Mouse (Mus musculus) monocyte, adult 2 months (primary cell): Measurements from ENCODE around the gene Fbxw2.
"Not testable (repeated sequence)": the region's sequence is repeated elsewhere in the genome, so short reads cannot be mapped to it uniquely, and the experiment has no call there.

Source experiments
- DNase-seq, 2 experiments: peaks; one replicate each; pipeline ENCODE4 v3.0.0; 2022; ENCODE audit warnings: low spot score in 2 of 2, low read depth in 1 of 2

Gene Fbxw2

GRCm38 (mm10) chr2:34812706-34813105 is 13.4 kb downstream of the Fbxw2 start:
- no peak for DNase-seq

DNA sequence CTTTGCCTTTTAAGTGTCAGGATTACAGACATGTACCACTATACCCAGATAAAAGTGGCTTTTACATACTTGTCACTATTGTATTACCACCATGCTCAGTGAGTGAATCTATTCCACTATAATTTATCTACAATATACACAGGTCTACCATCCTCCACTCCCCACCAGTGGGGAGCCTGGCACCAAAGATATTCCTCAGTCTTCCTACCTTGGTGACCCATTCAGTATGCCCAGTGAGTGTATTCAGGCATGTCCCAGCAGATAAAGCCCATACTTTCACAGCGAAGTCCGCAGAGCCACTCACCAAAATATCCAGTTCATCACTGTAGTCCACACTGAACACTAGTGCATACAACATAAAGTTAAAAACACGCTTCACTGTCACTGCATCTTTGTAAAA is 15.3 kb downstream of the Fbxw2 start:
- DNase-seq, result no peak

GRCm38 (mm10) chr2:34809568-34809967 is 16.5 kb downstream of the Fbxw2 start:
- no peak for DNase-seq

DNA sequence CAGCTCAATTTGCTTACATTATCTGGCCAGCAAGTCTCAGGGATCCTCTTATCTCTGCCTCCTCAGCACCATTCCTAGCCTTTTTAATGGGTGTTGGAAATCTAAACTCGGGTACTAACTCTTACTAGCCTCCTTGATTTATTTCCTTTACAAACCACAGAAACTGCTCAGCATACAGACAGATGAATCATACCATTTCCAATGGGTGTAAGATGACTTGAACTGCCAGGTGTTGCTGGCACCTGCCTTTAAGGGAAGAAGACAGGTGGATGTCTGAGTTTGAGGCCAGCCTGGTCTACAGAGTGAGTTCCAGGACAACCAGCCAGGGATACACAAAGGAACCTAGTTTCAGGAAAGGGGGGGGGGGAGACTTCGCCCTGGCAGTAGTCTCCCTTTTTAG is 18.1 kb downstream of the Fbxw2 start:
- DNase-seq, result no peak

GRCm38 (mm10) chr2:34805364-34805950 is 20.7 kb downstream of the Fbxw2 start:
- no peak for DNase-seq

DNA sequence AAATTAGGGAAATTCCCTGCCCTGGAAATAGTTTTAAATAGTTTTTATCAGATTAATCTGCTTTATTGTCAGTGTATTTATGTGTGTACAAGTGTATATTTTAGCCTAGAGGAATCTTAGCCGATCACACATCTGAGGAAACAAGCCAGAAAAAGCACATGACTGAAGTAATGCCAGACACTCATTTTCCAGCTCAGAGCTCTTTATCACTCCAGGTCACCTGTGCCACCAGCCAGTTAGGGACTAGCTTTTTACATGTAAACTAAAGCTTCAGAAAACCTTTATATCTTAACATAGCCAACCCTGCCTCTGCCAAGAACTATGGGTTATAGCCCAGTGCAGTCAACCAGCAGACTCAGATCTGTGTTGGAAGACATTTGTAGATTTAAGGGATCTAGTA is 21.3 kb downstream of the Fbxw2 start:
- DNase-seq, result no peak

DNA sequence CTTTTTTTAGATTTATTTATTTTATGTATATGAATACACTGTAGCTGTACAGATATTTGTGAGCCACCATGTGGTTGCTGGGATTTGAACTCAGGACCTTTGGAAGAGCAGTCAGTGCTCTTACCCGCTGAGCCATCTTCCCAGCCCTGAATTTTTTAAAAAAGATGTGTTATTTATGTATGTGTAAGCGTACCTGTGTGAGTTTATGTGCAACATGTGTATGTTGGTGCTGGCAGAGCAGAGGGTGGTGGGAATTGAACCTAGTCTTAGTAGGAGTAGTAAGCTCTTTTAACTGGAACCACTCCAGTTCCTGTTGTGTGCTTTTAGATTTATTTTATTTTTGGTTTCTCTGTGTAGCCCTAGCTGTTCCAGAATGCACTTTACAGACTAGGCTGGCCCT is 21.9 kb downstream of the Fbxw2 start:
- DNase-seq, result no peak

DNA sequence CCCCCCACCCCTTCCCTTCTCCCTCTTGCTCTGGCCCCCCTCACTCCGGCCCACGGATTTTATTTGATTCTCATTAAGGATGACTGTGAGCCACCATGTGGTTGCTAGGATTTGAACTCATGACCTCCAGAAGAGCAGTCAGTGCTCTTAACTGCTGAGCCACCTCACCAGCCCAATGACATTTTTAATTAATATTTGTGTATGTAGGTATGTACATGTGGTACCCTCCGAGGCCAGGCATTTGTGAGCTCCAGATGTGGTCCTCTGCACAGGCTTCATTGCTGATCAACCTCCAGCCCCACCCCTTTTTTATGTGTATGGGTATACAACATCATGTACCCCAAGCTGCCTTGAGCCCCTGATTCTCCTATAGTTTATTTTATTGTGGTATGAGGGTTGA is 22.4 kb downstream of the Fbxw2 start:
- no peak for DNase-seq

DNA sequence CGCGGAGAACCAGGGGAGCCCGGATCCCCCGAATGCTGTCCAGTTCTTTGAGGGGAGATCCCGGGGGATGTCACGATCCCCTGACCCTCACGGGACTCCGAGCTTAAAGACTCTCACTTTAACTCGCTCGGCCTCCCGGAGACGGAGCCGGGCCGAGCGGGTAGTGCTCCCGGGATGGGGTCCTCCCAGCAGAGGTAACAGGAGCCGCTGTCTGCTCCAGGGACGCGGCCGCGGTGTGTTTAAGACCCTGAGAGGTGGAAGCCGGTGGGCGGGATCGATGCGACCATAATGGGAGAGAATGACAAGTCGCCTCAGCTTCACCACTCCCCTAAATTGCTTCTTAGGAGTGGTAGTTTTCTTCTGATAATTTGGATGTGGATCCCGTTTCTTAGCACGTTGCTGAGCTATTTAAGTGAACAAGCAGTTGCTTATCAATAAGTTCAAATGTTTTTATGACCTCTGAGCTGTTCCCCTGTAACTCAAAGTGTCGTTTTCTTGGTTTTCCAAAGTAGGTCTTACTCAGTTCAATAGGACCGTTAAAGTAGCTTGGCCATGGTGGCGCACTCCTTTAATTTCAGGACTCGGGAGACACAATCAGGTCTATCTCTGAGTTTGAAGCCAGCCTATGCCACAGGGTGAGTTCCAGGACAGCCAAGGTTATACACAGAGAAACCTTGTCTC is 23.4 kb downstream of the Fbxw2 start:
- DNase-seq, result peak in 1 of 2 experiments; percentile 29

DNA sequence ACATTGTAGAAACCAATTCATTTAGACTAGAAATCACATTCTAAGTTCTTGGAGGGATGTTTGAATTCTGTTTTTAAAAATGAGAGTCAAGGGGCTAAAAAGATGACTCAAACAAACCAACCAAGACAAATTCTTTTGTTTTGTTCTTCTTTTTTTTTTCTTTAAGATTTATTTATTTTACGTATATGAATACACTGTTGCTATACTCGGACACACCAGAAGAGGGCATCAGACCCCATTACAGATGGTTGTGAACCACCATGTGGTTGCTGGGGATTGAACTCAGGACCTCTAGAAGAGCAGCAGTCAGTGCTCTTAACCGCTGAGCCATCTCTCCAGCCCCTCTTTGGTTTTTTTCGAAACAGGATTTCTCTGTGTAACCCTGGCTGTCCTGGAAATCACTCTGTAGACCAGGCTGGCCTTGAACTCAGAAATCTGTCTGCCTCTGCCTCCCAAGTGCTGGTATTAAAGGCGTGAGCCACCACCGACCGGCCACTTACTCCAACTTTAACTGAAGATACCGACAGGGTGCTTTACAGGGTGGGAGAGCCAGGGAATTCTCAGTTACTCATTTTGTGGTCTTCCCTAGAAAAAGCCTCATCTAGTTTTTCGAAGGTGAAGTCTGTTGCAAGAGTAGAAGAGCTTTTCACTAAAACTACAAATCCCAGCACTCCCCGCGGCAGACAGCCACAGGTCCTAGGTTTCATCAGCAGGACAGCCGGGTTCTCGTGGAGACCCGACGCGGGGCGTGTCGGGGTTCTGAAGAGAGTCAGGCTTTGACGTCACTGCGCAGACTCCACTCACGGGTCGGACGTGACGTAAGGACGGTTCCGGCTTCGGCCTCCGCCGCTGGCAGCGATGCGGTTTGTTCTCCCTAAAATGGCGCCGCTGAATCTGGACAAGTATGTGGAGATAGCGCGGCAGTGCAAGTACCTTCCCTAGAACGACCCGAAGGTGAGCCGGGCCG is 24.3 kb downstream of the Fbxw2 start:
- DNase-seq, result peak; percentile 94

- no peak for DNase-seq
Observed at GRCm38 (mm10) chr2:34800371-34800770, 25.7 kb downstream of the Fbxw2 start.

DNA sequence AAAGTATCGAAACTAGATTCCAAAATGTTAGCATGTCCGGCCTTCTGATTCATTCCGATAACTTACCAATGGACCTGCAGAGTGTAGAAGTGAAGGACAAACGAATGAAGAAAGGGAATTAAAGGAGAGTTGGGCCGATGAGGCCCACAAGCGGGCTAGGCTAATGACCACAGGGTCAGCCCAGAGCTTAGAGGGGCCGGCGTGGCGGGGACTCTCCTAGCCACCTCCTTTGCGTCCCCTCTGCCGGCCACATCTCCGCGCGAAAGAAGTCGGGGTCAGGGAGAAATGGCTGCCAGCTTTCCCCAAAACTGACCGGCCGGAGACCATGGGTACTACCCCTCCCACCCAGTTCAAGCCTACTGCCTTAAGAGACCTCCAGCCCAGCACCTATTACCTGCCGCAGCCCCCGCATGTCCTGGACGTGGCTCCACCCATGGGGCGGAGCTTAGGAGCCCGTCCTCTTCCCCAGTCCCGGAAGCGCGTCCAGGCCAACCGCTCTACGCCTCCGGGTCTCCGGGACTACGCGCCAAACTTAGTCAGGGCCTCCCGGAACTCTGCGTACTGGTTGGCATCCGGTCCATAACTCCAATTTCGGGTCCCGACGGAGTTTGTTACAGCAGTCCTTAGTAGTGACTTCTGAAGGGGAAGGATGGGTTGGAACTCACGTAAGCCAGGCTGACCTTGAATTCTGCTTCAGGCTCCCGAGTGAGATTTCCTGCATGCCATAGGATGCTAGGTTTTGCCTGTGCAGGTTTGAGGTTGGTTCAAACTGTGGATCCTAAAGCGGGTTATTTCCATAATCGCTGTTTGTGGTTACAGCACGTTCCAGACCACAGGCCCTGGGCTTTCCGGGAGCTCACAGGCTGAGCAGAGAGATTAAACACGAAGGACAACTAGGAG is 26.5 kb downstream of the Fbxw2 start, which contains the start of gene Rabepk:
Gene Rabepk, minus strand, starts transcription at position 556 of the 900 bp plus-strand sequence.
- DNase-seq, result peak; percentile 33 to 43

DNA sequence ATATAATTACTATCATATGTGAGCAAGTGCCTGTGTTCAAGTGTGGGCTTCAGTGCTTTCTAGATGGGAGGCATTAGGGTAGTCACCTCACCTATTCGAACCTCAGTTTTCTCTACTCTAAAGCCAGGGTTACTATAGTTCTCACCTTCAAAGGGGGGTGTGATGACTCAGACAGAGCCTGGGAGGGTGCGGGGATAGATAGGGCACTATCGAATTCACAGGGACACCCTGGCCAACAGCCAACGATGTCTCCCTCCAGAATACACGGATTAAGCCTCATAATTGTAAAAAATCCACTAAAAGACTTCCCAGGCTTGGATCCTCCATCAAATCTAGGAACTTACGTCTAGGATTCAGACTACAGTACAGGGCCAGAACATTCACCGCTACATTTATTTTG is 30.7 kb downstream of the Fbxw2 start:
- DNase-seq, result no peak

DNA sequence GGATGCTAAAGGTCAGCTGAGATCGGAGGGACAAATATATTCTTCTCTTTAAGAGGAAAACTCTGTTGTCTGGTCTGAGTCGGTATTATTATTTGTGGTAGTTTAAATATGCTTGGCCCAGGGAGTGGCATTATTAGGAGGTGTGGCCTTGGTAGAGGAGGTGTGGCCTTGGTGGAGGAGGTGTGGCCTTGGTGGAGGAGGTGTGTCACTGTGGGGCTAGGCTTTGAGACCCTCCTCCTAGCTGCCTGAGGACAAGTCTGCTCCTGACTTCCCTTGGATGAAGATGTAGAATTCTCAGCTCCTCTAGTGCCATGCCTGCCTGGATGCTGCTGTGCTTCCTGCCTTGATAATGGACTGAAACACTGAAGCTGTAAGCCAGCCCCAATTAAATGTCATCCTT is 31.6 kb downstream of the Fbxw2 start:
- no peak for DNase-seq

- DNase-seq, result not testable (repeated sequence)
Observed at GRCm38 (mm10) chr2:34792543-34792942, 33.6 kb downstream of the Fbxw2 start.

DNA sequence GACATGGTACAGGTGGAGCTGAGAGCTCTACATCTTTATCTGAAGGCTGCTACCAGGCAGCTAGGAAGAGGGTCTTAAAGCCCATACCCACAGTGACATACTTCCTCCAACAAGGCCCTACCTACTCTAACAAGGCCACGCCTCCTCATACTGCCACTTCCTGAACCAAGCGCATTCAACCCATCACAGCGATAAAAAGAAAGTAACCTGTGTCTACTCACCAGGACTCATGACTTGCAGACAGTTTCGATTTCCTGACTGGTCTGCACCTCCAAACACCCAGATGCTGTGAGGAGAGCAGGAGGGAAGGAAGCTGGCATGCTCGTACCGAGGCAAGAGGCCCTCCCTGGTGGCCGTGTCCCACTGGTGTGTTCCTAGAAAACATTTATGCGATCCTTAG is 35.8 kb downstream of the Fbxw2 start:
- peak in 1 of 2 experiments; percentile 20 for DNase-seq

GRCm38 (mm10) chr2:34784085-34784484 is 42.0 kb downstream of the Fbxw2 start:
- DNase-seq, result peak in 1 of 2 experiments; percentile 32

GRCm38 (mm10) chr2:34783064-34784020 is 42.8 kb downstream of the Fbxw2 start:
- DNase-seq, result no peak

GRCm38 (mm10) chr2:34777237-34777868 is 48.8 kb downstream of the Fbxw2 start:
- no peak for DNase-seq
